In genomic region chr6:128845319-128845979, GRCm38 (mm10) we compare ENCODE assay signal across 8 mouse cellular contexts. TPM values are rescaled to one million over a fixed set of nuclear protein-coding genes. Genes with fewer than 3 reads are reported as not detected.
DNase-seq lines count a peak whose midpoint lies in the region; ATAC-seq and TF ChIP-seq lines count a peak whose summit lies in the region.

No protein-coding gene starts in this region.

- peak; percentile 90 for DNase-seq in ES-E14 (ENCODE audit: low read depth, low spot score)
- peak; percentile 90 for DNase-seq in brain, embryonic 14.5 days (ENCODE audit: low read depth)
- peak; percentile 82 for DNase-seq in heart, postnatal 25 days (ENCODE audit: low spot score)
- DNase-seq in layer of hippocampus, adult 8-10 months (ENCODE audit: low spot score in 2 of 2), result peak; percentile 78 to 89
- peak; percentile 67 for DNase-seq in ovary, postnatal 10 days (ENCODE audit: low spot score)
- DNase-seq in thymus, postnatal 14 days, result peak; percentile 89

- intact Hi-C loops in heart, postnatal 25 days (cut with DNase I), result loop anchor here (5.0 kb wide), 2 partner anchors 342 to 687 kb away; partner anchors contain the start of gene Gabarapl1

- no peak overlapping the region for H3K4me2 ChIP-seq in forebrain, embryonic 12.5 days
- H3K4me2 ChIP-seq in lung, embryonic 15.5 days, result 0 out of 2 replicates have a peak overlapping the region, but pooled peaks have one; percentile 3

- H3K9ac ChIP-seq in ES-E14 (ENCODE audit: insufficient read depth, low read depth, low read length, poor library complexity, severe bottlenecking), result no peak overlapping the region
- H3K9ac ChIP-seq in forebrain, embryonic 12.5 days, result no peak overlapping the region
- H3K9ac ChIP-seq in lung, embryonic 15.5 days, result no peak overlapping the region

- in situ Hi-C loops in ES-E14 (cut with MboI; ENCODE audit: low sequenced_read_pairs in 2 of 2, unreplicated experiment in 2 of 2), result no loop called here

- H3K36me3 ChIP-seq in ES-E14 (ENCODE audit: control insufficient read depth, insufficient read depth, low read length, poor library complexity, severe bottlenecking), result no peaks in the 10 kb centered on the region
- H3K36me3 ChIP-seq in forebrain, embryonic 12.5 days (replicated peaks), result no peaks in the 10 kb centered on the region
- H3K36me3 ChIP-seq in lung, embryonic 15.5 days, result no peaks in the 10 kb centered on the region

- no peaks in the 10 kb centered on the region for H3K9me3 ChIP-seq in ES-E14 (ENCODE audit: control insufficient read depth, insufficient read depth, low read depth, low read length)
- H3K9me3 ChIP-seq in forebrain, embryonic 12.5 days, result no peaks in the 10 kb centered on the region
- H3K9me3 ChIP-seq in lung, embryonic 15.5 days, result no peaks in the 10 kb centered on the region

- TF ChIP-seq CTCF in brain, embryonic 14.5 days (IDR thresholded peaks at IDR 0.05; ENCODE audit: borderline replicate concordance, extremely low read depth, insufficient read depth, insufficient read length), result peak; percentile 99

- 34% methylated on average over 7 of the region's 7 CpGs for WGBS in forebrain, embryonic 12.5 days
- 41% methylated on average over 7 of the region's 7 CpGs for WGBS in lung, embryonic 15.5 days

- no peaks in the 10 kb centered on the region for H3K27me3 ChIP-seq in forebrain, embryonic 12.5 days
- no peaks in the 10 kb centered on the region for H3K27me3 ChIP-seq in lung, embryonic 15.5 days

- H3K4me3 ChIP-seq in ES-E14 (ENCODE audit: insufficient read depth in 1 of 2, low read depth in 1 of 2, low read length in 2 of 2, poor library complexity in 1 of 2, severe bottlenecking in 1 of 2), result no peak overlapping the region
- H3K4me3 ChIP-seq in forebrain, embryonic 12.5 days (replicated peaks), result peak overlapping the region; percentile 19; the same call in 1 of the 2 replicates
- H3K4me3 ChIP-seq in lung, embryonic 15.5 days, result no peak overlapping the region

- peak; percentile 10 for ATAC-seq in forebrain, embryonic 12.5 days (ENCODE audit: low FRiP score)
- ATAC-seq in lung, embryonic 15.5 days (ENCODE audit: borderline replicate concordance, extremely low read depth, low FRiP score, low TSS enrichment), result no peak

- H3K27ac ChIP-seq in ES-E14 (ENCODE audit: insufficient read depth, low read depth, low read length, poor library complexity, severe bottlenecking), result no peak overlapping the region
- H3K27ac ChIP-seq in forebrain, embryonic 12.5 days, result 0 out of 2 replicates have a peak overlapping the region, but pooled peaks have one; percentile 32
- H3K27ac ChIP-seq in lung, embryonic 15.5 days, result 0 out of 2 replicates have a peak overlapping the region, but pooled peaks have one; percentile 8

- TF ChIP-seq POLR2A in brain, embryonic 14.5 days (IDR thresholded peaks at IDR 0.05; ENCODE audit: borderline replicate concordance, extremely low read depth, insufficient read depth, insufficient read length, poor library complexity, severe bottlenecking), result no peak

- H3K4me1 ChIP-seq in ES-E14 (ENCODE audit: control insufficient read depth in 2 of 2, insufficient read depth in 2 of 2, low read length in 2 of 2, poor library complexity in 1 of 2), result peaks cover 0 to 2% of the 10 kb centered on the region in 2 experiments; a peak in 2 of 4 replicates
- peaks cover 11% of the 10 kb centered on the region for H3K4me1 ChIP-seq in forebrain, embryonic 12.5 days
- H3K4me1 ChIP-seq in lung, embryonic 15.5 days, result peaks cover 23% of the 10 kb centered on the region

TF ChIP-seq in ES-E14, 5 proteins besides CTCF, POLR2A, EP300 and RAD21:
- 0 out of 2 replicates have a peak, but pooled peaks have one; percentile 56 for TF ChIP-seq HCFC1 (IDR thresholded peaks at IDR 0.05; ENCODE audit: borderline replicate concordance, insufficient read depth, low read length)
- peak; percentile 91 for TF ChIP-seq MAFK (IDR thresholded peaks at IDR 0.05; ENCODE audit: insufficient read depth, low read depth, low read length)
- TF ChIP-seq ZNF384 (IDR thresholded peaks at IDR 0.05; ENCODE audit: low read depth, low read length), result no peak
- TF ChIP-seq CHD2 (IDR thresholded peaks at IDR 0.05; ENCODE audit: low read depth, low read length), result no peak
- TF ChIP-seq ZC3H11A (IDR thresholded peaks at IDR 0.05; ENCODE audit: borderline replicate concordance, low read depth, low read length), result peak; percentile 69; the same call in 1 of the 2 replicates

RNA-seq across cellular contexts. Expression of gene Klrb1b, which starts 19.3 kb away (rescaled TPM):
- total RNA-seq in ES-E14 (2012; rRNA removed), result not detected in 2 replicates
- 0.05 TPM in 1 of 2 replicates, not detected in the other for polyA plus RNA-seq in brain, embryonic 14.5 days (2012; rRNA removed)
- polyA plus RNA-seq in forebrain, embryonic 12.5 days (2016; fragmentation: Nextera tagmentation; extraction: Ambion mirVana), result not detected in 2 replicates
- under 1 TPM in 1 of 2 experiments, not detected in 1; 0.10 TPM for total RNA-seq in heart, postnatal 25 days (2021)
- total RNA-seq in layer of hippocampus, adult 8-10 months (2022), result 1 to 10 TPM in 1 of 4 experiments, under 1 TPM in 1, not detected in 2; 0.40 to 1.3 TPM
- polyA plus RNA-seq in lung, embryonic 15.5 days (2015; fragmentation: Nextera tagmentation; extraction: Ambion mirVana), result 0.16 and 0.18 TPM in 2 replicates

RNA-seq across cellular contexts. Expression of gene Gm44511, which starts 19.3 kb away (rescaled TPM):
- not detected in 2 replicates for total RNA-seq in ES-E14 (2012; rRNA removed)
- polyA plus RNA-seq in brain, embryonic 14.5 days (2012; rRNA removed), result not detected in 2 replicates
- not detected in 2 replicates for polyA plus RNA-seq in forebrain, embryonic 12.5 days (2016; fragmentation: Nextera tagmentation; extraction: Ambion mirVana)
- total RNA-seq in heart, postnatal 25 days (2021), result not detected
- 1 to 10 TPM in 1 of 4 experiments, not detected in 3; 1.1 TPM for total RNA-seq in layer of hippocampus, adult 8-10 months (2022)
- polyA plus RNA-seq in lung, embryonic 15.5 days (2015; fragmentation: Nextera tagmentation; extraction: Ambion mirVana), result not detected in 2 replicates

RNA-seq across cellular contexts. Expression of gene Clec2i, which starts 41.9 kb away (rescaled TPM):
- 0.16 and 0.18 TPM in 2 replicates for total RNA-seq in ES-E14 (2012; rRNA removed)
- not detected in 2 replicates for polyA plus RNA-seq in brain, embryonic 14.5 days (2012; rRNA removed)
- polyA plus RNA-seq in forebrain, embryonic 12.5 days (2016; fragmentation: Nextera tagmentation; extraction: Ambion mirVana), result 0.10 TPM in 1 of 2 replicates, not detected in the other
- under 1 TPM in 1 of 2 experiments, not detected in 1; 0.23 TPM for total RNA-seq in heart, postnatal 25 days (2021)
- not detected for total RNA-seq in layer of hippocampus, adult 8-10 months (2022)
- 0.24 and 0.32 TPM in 2 replicates for polyA plus RNA-seq in lung, embryonic 15.5 days (2015; fragmentation: Nextera tagmentation; extraction: Ambion mirVana)

RNA-seq across cellular contexts. Expression of gene BC035044, which starts 45.5 kb away (rescaled TPM):
- total RNA-seq in ES-E14 (2012; rRNA removed), result not detected in 2 replicates
- 0.30 and 0.49 TPM in 2 replicates for polyA plus RNA-seq in brain, embryonic 14.5 days (2012; rRNA removed)
- 0.17 and 0.43 TPM in 2 replicates for polyA plus RNA-seq in forebrain, embryonic 12.5 days (2016; fragmentation: Nextera tagmentation; extraction: Ambion mirVana)
- total RNA-seq in heart, postnatal 25 days (2021), result under 1 TPM; 0.28 to 0.42 TPM
- total RNA-seq in layer of hippocampus, adult 8-10 months (2022), result 1 to 10 TPM; 2.0 to 2.9 (median 2.1) TPM
- 0.83 and 1.4 TPM in 2 replicates for polyA plus RNA-seq in lung, embryonic 15.5 days (2015; fragmentation: Nextera tagmentation; extraction: Ambion mirVana)

RNA-seq across cellular contexts. Expression of gene Klrb1c, which starts 56.4 kb away (rescaled TPM):
- total RNA-seq in ES-E14 (2012; rRNA removed), result 0.13 TPM in 1 of 2 replicates, not detected in the other
- 0.05 and 0.07 TPM in 2 replicates for polyA plus RNA-seq in brain, embryonic 14.5 days (2012; rRNA removed)
- 0.08 TPM in 1 of 2 replicates, not detected in the other for polyA plus RNA-seq in forebrain, embryonic 12.5 days (2016; fragmentation: Nextera tagmentation; extraction: Ambion mirVana)
- under 1 TPM in 1 of 2 experiments, not detected in 1; 0.28 TPM for total RNA-seq in heart, postnatal 25 days (2021)
- total RNA-seq in layer of hippocampus, adult 8-10 months (2022), result under 1 TPM in 2 of 4 experiments, not detected in 2; 0.12 to 0.25 TPM
- 0.15 and 0.16 TPM in 2 replicates for polyA plus RNA-seq in lung, embryonic 15.5 days (2015; fragmentation: Nextera tagmentation; extraction: Ambion mirVana)
